Mouse (Mus musculus) testis, adult 2 months (tissue): Measurements from ENCODE around the gene Galr3. TPM values are rescaled to one million over a fixed set of nuclear protein-coding genes. Genes with fewer than 3 reads are reported as not detected.

Experiments used
- H3K27ac ChIP-seq: fragments of 200-500 bp; 2 replicates; pipeline ENCODE4 v1.5.1; 2012; ENCODE audit warnings: low read depth, low read length; ENCODE audit not compliant: control insufficient read depth, insufficient read depth
- H3K27me3 ChIP-seq: fragments of 200-500 bp; 2 replicates; pipeline ENCODE4 v1.6.1; 2012; ENCODE audit warnings: mild to moderate bottlenecking, low read length, moderate library complexity; ENCODE audit not compliant: control insufficient read depth, insufficient read depth
- H3K36me3 ChIP-seq: fragments of 200-500 bp; 2 replicates; pipeline ENCODE4 v1.6.1; 2012; ENCODE audit warnings: mild to moderate bottlenecking, low read length; ENCODE audit not compliant: control insufficient read depth, insufficient read depth
- H3K4me1 ChIP-seq: fragments of 200-500 bp; 2 replicates; pipeline ENCODE4 v1.6.1; 2012; ENCODE audit warnings: low read length; ENCODE audit not compliant: control insufficient read depth, insufficient read depth
- H3K4me3 ChIP-seq: fragments of 200-500 bp; 2 replicates; pipeline ENCODE4 v1.5.1; 2012; ENCODE audit warnings: low read depth, mild to moderate bottlenecking, low read length, moderate library complexity, mixed read lengths; ENCODE audit not compliant: control insufficient read depth
- CTCF ChIP-seq: fragments of 200-500 bp; IDR thresholded peaks from 2 replicates; pipeline ENCODE4 v1.5.1; 2012; ENCODE audit warnings: low read depth, mild to moderate bottlenecking, inconsistent platforms, low read length, moderate library complexity; ENCODE audit not compliant: control insufficient read depth, insufficient read depth, insufficient replicate concordance
- POLR2A ChIP-seq: fragments of 200-500 bp; IDR thresholded peaks from 2 replicates; pipeline ENCODE4 v1.6.1; 2012; ENCODE audit warnings: low read depth, mild to moderate bottlenecking, inconsistent platforms, low read length, moderate library complexity; ENCODE audit not compliant: control insufficient read depth
- polyA plus RNA-seq: library from polyadenylated mRNA; depleted of rRNA; stranded (reverse); fragments of >200 nt; gene quantifications from 2 replicates; pipeline ENCODE4 v1.2.3, GENCODE M21; 2012; rRNA removed

The Galr3 gene
- not detected in 2 replicates for polyA plus RNA-seq

GRCm38 (mm10) chr15:79041585-79041984 is at the start of gene Galr3:
Gene Galr3 (plus strand): TSS chr15:79041885.
- no peak within 1 kb of the TSS for H3K27ac ChIP-seq
- no peaks in the 10 kb centered on the region for H3K27me3 ChIP-seq
- H3K4me1 ChIP-seq = peaks cover 5% of the 10 kb centered on the region
- TF ChIP-seq POLR2A (no peak), CTCF (no peak)
- no peaks in the 10 kb centered on the region for H3K36me3 ChIP-seq
- H3K4me3 ChIP-seq = peak within 1 kb of the TSS; percentile 72

DNA sequence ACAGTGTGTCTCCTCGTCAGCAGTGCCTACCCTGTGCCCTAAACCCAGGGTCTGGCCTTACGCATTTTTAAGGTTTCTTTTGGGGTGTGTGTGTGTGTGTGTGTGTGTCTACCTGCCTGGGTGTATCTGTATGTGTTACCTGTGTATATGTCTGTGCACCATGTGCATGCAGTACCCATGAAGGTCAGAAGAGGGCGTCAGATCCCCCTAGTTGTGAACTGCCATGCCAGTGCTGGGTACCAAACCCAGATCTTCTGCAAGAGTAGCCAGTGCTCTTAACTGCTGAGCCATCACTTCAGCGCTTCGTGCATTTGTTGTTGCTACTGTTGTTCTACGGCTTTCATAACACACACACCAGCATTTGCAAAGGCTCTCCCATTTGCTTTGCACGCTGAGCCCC is 49.5 kb upstream of the Galr3 start:
- Histone ChIP-seq H3K27me3 (no peaks in the 10 kb centered on the region), H3K27ac (no peak overlapping the region), H3K36me3 (peaks cover 2% of the 10 kb centered on the region; the same call in 1 of the 2 replicates), H3K4me1 (no peaks in the 10 kb centered on the region; the same call in 1 of the 2 replicates), H3K4me3 (no peak overlapping the region)
- TF ChIP-seq CTCF = peak; percentile 50; the same call in 1 of the 2 replicates
- TF ChIP-seq POLR2A = no peak

GRCm38 (mm10) chr15:78992925-78993324 is 48.8 kb upstream of the Galr3 start:
- Histone ChIP-seq H3K4me1 (no peaks in the 10 kb centered on the region; the same call in 1 of the 2 replicates), H3K36me3 (peaks cover 2% of the 10 kb centered on the region; the same call in 1 of the 2 replicates), H3K27ac (no peak overlapping the region), H3K4me3 (no peak overlapping the region), H3K27me3 (no peaks in the 10 kb centered on the region)
- TF ChIP-seq POLR2A (no peak), CTCF (no peak)

- H3K27me3 ChIP-seq = no peaks in the 10 kb centered on the region
- H3K4me1 ChIP-seq = no peaks in the 10 kb centered on the region; the same call in 1 of the 2 replicates
- no peak overlapping the region for H3K4me3 ChIP-seq
- no peak overlapping the region for H3K27ac ChIP-seq
- no peak for TF ChIP-seq CTCF
- no peak for TF ChIP-seq POLR2A
- peaks cover 2% of the 10 kb centered on the region; the same call in 1 of the 2 replicates for H3K36me3 ChIP-seq
Measured at GRCm38 (mm10) chr15:78995916-78996315, 45.8 kb upstream of the Galr3 start.

- Histone ChIP-seq H3K4me1 (no peaks in the 10 kb centered on the region; the same call in 1 of the 2 replicates), H3K27ac (no peak overlapping the region), H3K27me3 (no peaks in the 10 kb centered on the region), H3K4me3 (no peak overlapping the region), H3K36me3 (peaks cover 2% of the 10 kb centered on the region; the same call in 1 of the 2 replicates)
- no peak for TF ChIP-seq CTCF
- no peak for TF ChIP-seq POLR2A
Measured at GRCm38 (mm10) chr15:78996663-78997062, 45.0 kb upstream of the Galr3 start.

DNA sequence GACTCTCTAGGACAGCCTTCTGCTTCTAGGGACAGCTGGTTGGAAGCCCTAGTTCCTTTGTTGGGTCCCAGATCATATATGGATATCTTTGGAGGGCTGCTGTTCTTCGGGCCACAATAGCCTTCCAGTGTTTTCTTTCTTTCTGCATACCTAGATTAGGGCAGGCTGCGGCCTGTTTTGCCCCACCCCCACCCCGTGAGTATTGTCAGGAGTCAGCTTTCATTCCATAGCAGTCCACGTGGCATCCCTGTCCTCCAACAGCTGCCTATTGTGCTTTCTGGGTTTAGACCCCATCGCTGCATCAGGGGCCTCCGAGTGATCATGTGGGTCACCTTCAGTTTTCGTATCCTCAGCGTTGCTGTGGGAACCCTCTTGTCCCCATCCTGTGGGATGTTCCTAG is 43.3 kb upstream of the Galr3 start:
- no peaks in the 10 kb centered on the region; the same call in 1 of the 2 replicates for H3K4me1 ChIP-seq
- H3K4me3 ChIP-seq = no peak overlapping the region
- H3K27me3 ChIP-seq = no peaks in the 10 kb centered on the region
- no peak overlapping the region for H3K27ac ChIP-seq
- peaks cover 2% of the 10 kb centered on the region; the same call in 1 of the 2 replicates for H3K36me3 ChIP-seq
- no peak for TF ChIP-seq CTCF
- TF ChIP-seq POLR2A = no peak

DNA sequence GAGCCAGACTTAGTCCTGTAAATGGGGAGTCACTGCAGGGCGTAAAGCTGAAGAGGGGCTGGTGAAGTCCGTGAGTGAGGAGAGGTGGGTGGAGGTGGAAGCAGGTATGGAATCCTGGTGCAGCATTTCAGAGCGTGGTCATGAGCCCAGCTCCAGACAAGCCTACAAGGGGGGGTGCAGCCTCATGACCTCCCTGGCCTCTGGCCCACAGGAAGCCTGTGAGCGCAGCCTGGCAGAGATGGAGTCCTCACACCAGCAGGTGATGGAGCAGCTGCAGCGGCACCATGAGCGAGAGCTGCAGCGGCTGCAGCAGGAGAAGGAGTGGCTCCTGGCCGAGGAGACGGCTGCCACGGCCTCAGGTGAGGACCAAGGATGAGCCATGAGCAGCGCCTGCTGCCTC is 42.1 kb upstream of the Galr3 start:
- H3K27ac ChIP-seq = no peak overlapping the region
- TF ChIP-seq POLR2A = no peak
- no peak for TF ChIP-seq CTCF

GRCm38 (mm10) chr15:79000357-79000791 is 41.3 kb upstream of the Galr3 start:
- no peak overlapping the region for H3K27ac ChIP-seq
- H3K4me1 ChIP-seq = no peaks in the 10 kb centered on the region; the same call in 1 of the 2 replicates
- no peak overlapping the region for H3K4me3 ChIP-seq
- H3K27me3 ChIP-seq = no peaks in the 10 kb centered on the region
- H3K36me3 ChIP-seq = no peaks in the 10 kb centered on the region
- TF ChIP-seq POLR2A (no peak), CTCF (no peak)

More for the DNA sequence above, 42.1 kb upstream of the Galr3 start:
- Histone ChIP-seq H3K36me3 (no peaks in the 10 kb centered on the region), H3K27me3 (no peaks in the 10 kb centered on the region), H3K4me1 (no peaks in the 10 kb centered on the region; the same call in 1 of the 2 replicates), H3K4me3 (no peak overlapping the region)
